ENCODE assay signal across 8 mouse cellular contexts in genomic region chr6:137135506-137136391, GRCm38 (mm10). TPM values are rescaled to one million over a fixed set of nuclear protein-coding genes. Genes with fewer than 3 reads are reported as not detected.
DNase-seq lines count a peak whose midpoint lies in the region; ATAC-seq and TF ChIP-seq lines count a peak whose summit lies in the region.
"Had no signal": no experiment of that assay in that cellular context is flagged by ENCODE, and none has a peak within 500 bp of the region (broad histone marks: within the 10 kb centered on the region; RNA-seq: fewer than 3 reads in every experiment).

No protein-coding gene starts in this region.

- no peak overlapping the region for H3K4me2 ChIP-seq in neural tube, embryonic 11.5 days (ENCODE audit: low read depth)
- peak overlapping the region; percentile 23; the same call in 1 of the 2 replicates for H3K4me2 ChIP-seq in kidney, embryonic 15.5 days

- no peaks in the 10 kb centered on the region for H3K36me3 ChIP-seq in neural tube, embryonic 11.5 days (ENCODE audit: control insufficient read depth, insufficient read depth, low read length)
- H3K36me3 ChIP-seq in heart, adult 2 months (ENCODE audit: control insufficient read depth, insufficient read depth, low read length): no peaks in the 10 kb centered on the region
- no peaks in the 10 kb centered on the region for H3K36me3 ChIP-seq in kidney, embryonic 15.5 days

- H3K79me2 ChIP-seq in heart, adult 2 months (replicated peaks; ENCODE audit: control insufficient read depth, insufficient read depth, low read length): no peaks in the 10 kb centered on the region

- no peak overlapping the region for H3K9ac ChIP-seq in neural tube, embryonic 11.5 days (ENCODE audit: low read length)
- H3K9ac ChIP-seq in heart, adult 2 months (ENCODE audit: low read depth, low read length): peak overlapping the region; percentile 43
- no peak overlapping the region for H3K9ac ChIP-seq in kidney, embryonic 15.5 days

- intact Hi-C loops in heart, adult 2 months (cut with DNase I): no loop called here

- no peak for TF ChIP-seq EP300 in heart, adult 2 months (IDR thresholded peaks at IDR 0.05; ENCODE audit: insufficient read depth, low read depth, low read length)

- no peak overlapping the region for H3K4me3 ChIP-seq in neural tube, embryonic 11.5 days (ENCODE audit: low read depth, low read length)
- H3K4me3 ChIP-seq in heart, adult 2 months: no peak overlapping the region
- no peak overlapping the region for H3K4me3 ChIP-seq in kidney, embryonic 15.5 days (replicated peaks)
- H3K4me3 ChIP-seq in olfactory bulb, adult 2 months (ENCODE audit: insufficient read depth, low read depth, low read length): no peak overlapping the region
- H3K4me3 ChIP-seq: megakaryocyte, embryonic 14.5 days had no signal

- ATAC-seq in neural tube, embryonic 11.5 days (ENCODE audit: insufficient read depth, low FRiP score, low TSS enrichment): peak; percentile 60
- peak; percentile 74 for ATAC-seq in kidney, embryonic 15.5 days (replicated peaks; ENCODE audit: low FRiP score)

- no peak overlapping the region for H3K27ac ChIP-seq in neural tube, embryonic 11.5 days (ENCODE audit: low read depth, low read length)
- peak overlapping the region; percentile 84 for H3K27ac ChIP-seq in heart, adult 2 months
- peak overlapping the region; percentile 75 for H3K27ac ChIP-seq in kidney, embryonic 15.5 days
- 0 out of 2 replicates have a peak overlapping the region, but pooled peaks have one; percentile 0 for H3K27ac ChIP-seq in olfactory bulb, adult 2 months (ENCODE audit: insufficient read depth, low read depth, low read length)

- TF ChIP-seq CTCF in heart, adult 2 months (IDR thresholded peaks at IDR 0.05): no peak
- TF ChIP-seq CTCF in olfactory bulb, adult 2 months (IDR thresholded peaks at IDR 0.05; ENCODE audit: insufficient read depth, low read depth, low read length): no peak

- H3K9me3 ChIP-seq in neural tube, embryonic 11.5 days (ENCODE audit: control insufficient read depth, low read length): no peaks in the 10 kb centered on the region
- H3K9me3 ChIP-seq in kidney, embryonic 15.5 days (replicated peaks): no peaks in the 10 kb centered on the region

- 56% methylated on average over 20 of the region's 20 CpGs for WGBS in neural tube, embryonic 11.5 days
- WGBS in heart, adult 2 months: 30% methylated on average over 20 of the region's 20 CpGs
- 42% methylated on average over 20 of the region's 20 CpGs for WGBS in kidney, embryonic 15.5 days
- 31% methylated on average over 20 of the region's 20 CpGs for WGBS in olfactory bulb, adult 2 months

- peaks cover 4% of the 10 kb centered on the region; the same call in 1 of the 2 replicates for H3K4me1 ChIP-seq in neural tube, embryonic 11.5 days (ENCODE audit: control insufficient read depth, insufficient read depth, low read length)
- H3K4me1 ChIP-seq in heart, adult 2 months (ENCODE audit: control insufficient read depth, insufficient read depth, low read length): no peaks in the 10 kb centered on the region; the same call in 1 of the 2 replicates
- peaks cover 40% of the 10 kb centered on the region for H3K4me1 ChIP-seq in kidney, embryonic 15.5 days
- peaks cover 12% of the 10 kb centered on the region for H3K4me1 ChIP-seq in olfactory bulb, adult 2 months (ENCODE audit: control insufficient read depth, insufficient read depth, low read length)
- H3K4me1 ChIP-seq: megakaryocyte, embryonic 14.5 days had no signal

- TF ChIP-seq POLR2A in heart, adult 2 months (IDR thresholded peaks at IDR 0.05; ENCODE audit: insufficient read depth, low read depth, low read length): 0 out of 2 replicates have a peak, but pooled peaks have one; percentile 35
- no peak for TF ChIP-seq POLR2A in olfactory bulb, adult 2 months (IDR thresholded peaks at IDR 0.05; ENCODE audit: insufficient read depth, low read depth, low read length)

- no peak for DNase-seq in neural tube, embryonic 11.5 days (ENCODE audit: low spot score)
- no peak for DNase-seq in neural tube, embryonic 10.5 days (ENCODE audit: extremely low spot score, low spot score)
- peak; percentile 36 to 38 for DNase-seq in heart, adult 2 months
- no peak for DNase-seq in urinary bladder, postnatal 4 days (ENCODE audit: low spot score in 2 of 2)
- no peak for DNase-seq in yolk sac, embryonic 10.5 days (ENCODE audit: low spot score)

- no peaks in the 10 kb centered on the region for H3K27me3 ChIP-seq in neural tube, embryonic 11.5 days (ENCODE audit: control insufficient read depth, insufficient read depth, low read length)
- no peaks in the 10 kb centered on the region for H3K27me3 ChIP-seq in heart, adult 2 months (ENCODE audit: control insufficient read depth, insufficient read depth, low read length)
- no peaks in the 10 kb centered on the region for H3K27me3 ChIP-seq in kidney, embryonic 15.5 days
- H3K27me3 ChIP-seq: megakaryocyte, embryonic 14.5 days had no signal

RNA-seq across cellular contexts. Expression of gene Rerg, which starts 34.5 kb away (rescaled TPM):
- polyA plus RNA-seq in neural tube, embryonic 11.5 days (2014; fragmentation: Nextera tagmentation; extraction: Ambion mirVana): 0.88 and 1.3 TPM in 2 replicates
- 1 to 10 TPM; 3.2 to 4.5 TPM for total RNA-seq in heart, adult 2 months (2021)
- polyA plus RNA-seq in heart, adult 2 months (2012; rRNA removed): 1.5 and 2.5 TPM in 2 replicates
- 13.9 and 15.5 TPM in 2 replicates for polyA plus RNA-seq in kidney, embryonic 15.5 days (2015; fragmentation: Nextera tagmentation; extraction: Ambion mirVana)
- not detected in 2 replicates for polyA plus RNA-seq in olfactory bulb, adult 2 months (2012; ENCODE audit: insufficient read depth, insufficient read length, low replicate concordance, missing spikeins)

Comparison
In these comparisons a context has a peak if more than half of its experiments do, and no peak if none do; other contexts are left out.
1. DNase-seq: peak in heart, adult 2 months (2 of 2); none in neural tube, embryonic 11.5 days (single experiment), neural tube, embryonic 10.5 days (single experiment), urinary bladder, postnatal 4 days (0 of 2) and yolk sac, embryonic 10.5 days (single experiment).